Mouse (Mus musculus) heart, adult 2 months (tissue): Measurements from ENCODE around the gene Mrpl41. TPM values are rescaled to one million over a fixed set of nuclear protein-coding genes. Genes with fewer than 3 reads are reported as not detected.
"Not testable (repeated sequence)": the region's sequence is repeated elsewhere in the genome, so short reads cannot be mapped to it uniquely, and the experiment has no call there.

Source experiments
- DNase-seq, 2 experiments: peaks; one replicate each; pipeline ENCODE4 v3.0.0; 2021
- H3K27ac ChIP-seq: fragments of 200-600 bp; 2 replicates; pipeline ENCODE4 v1.8.1; 2022
- H3K27me3 ChIP-seq: fragments of 200-500 bp; 2 replicates; pipeline ENCODE4 v1.6.1; 2012; ENCODE audit warnings: mild to moderate bottlenecking, low read length, inconsistent platforms, mixed read lengths; ENCODE audit not compliant: control insufficient read depth, insufficient read depth
- H3K36me3 ChIP-seq: fragments of 200-500 bp; 2 replicates; pipeline ENCODE4 v1.6.1; 2012; ENCODE audit warnings: low read length, inconsistent platforms; ENCODE audit not compliant: control insufficient read depth, insufficient read depth
- H3K4me1 ChIP-seq: fragments of 200-500 bp; 2 replicates; pipeline ENCODE4 v1.6.1; 2011; ENCODE audit warnings: low read length; ENCODE audit not compliant: control insufficient read depth, insufficient read depth
- H3K4me3 ChIP-seq: fragments of 200-600 bp; 2 replicates; pipeline ENCODE4 v1.8.1; 2022
- H3K79me2 ChIP-seq: fragments of 200-500 bp; replicated peaks from 2 replicates; pipeline ENCODE4 v1.6.1; 2012; ENCODE audit warnings: mild to moderate bottlenecking, inconsistent platforms, low read length, moderate library complexity, mixed read lengths; ENCODE audit not compliant: control insufficient read depth, insufficient read depth
- H3K9ac ChIP-seq: fragments of 200-500 bp; 2 replicates; pipeline ENCODE4 v1.6.1; 2012; ENCODE audit warnings: low read depth, mild to moderate bottlenecking, control low read depth, inconsistent platforms, low read length, mixed read lengths
- CTCF ChIP-seq: fragments of 200-600 bp; IDR thresholded peaks from 2 replicates; pipeline ENCODE4 v1.8.1; 2022; ENCODE audit warnings: antibody characterized with exemption, mild to moderate bottlenecking, moderate library complexity
- EP300 ChIP-seq: fragments of 200-500 bp; IDR thresholded peaks from 2 replicates; pipeline ENCODE4 v1.6.1; 2011; ENCODE audit warnings: low read depth, low read length, control low read depth; ENCODE audit not compliant: insufficient read depth
- POLR2A ChIP-seq: fragments of 200-500 bp; IDR thresholded peaks from 2 replicates; pipeline ENCODE4 v1.6.1; 2011; ENCODE audit warnings: mild to moderate bottlenecking, low read depth, low read length, control low read depth; ENCODE audit not compliant: insufficient read depth
- WGBS: fragments of 180-500 bp; shearing (Covaris S2); methylation state at CpG from one replicate; pipeline ENCODE4 v1.1.7; 2018; 5-methylcytosine and 5-hydroxymethylcytosine counted together
- intact Hi-C: fragments of 180-260 bp; cut with DNase I; formaldehyde crosslinking; loops from one replicate; pipeline ENCODE4 v1.15.1; 2025
- polyA plus RNA-seq: library from polyadenylated mRNA; depleted of rRNA; stranded (reverse); fragments of >200 nt; gene quantifications from 2 replicates; pipeline ENCODE4 v1.2.3, GENCODE M21; 2012
- total RNA-seq, 2 experiments: library from RNA; stranded (reverse); gene quantifications; 2 replicates each; pipeline ENCODE4 v1.2.3; 2021

Mrpl41 gene
- total and polyA plus RNA-seq, 3 experiments: 80.9 to 97.0 (median 82.0) TPM

GRCm38 (mm10) chr2:25000544-25001235 lies 25.8 kb upstream of the Mrpl41 start:
- 68% methylated on average over 3 of the region's 3 CpGs for WGBS
- DNase-seq: no peak

GRCm38 (mm10) chr2:24996471-24996870 lies 21.6 kb upstream of the Mrpl41 start:
- Histone ChIP-seq H3K27me3 (no peaks in the 10 kb centered on the region), H3K79me2 (no peaks in the 10 kb centered on the region), H3K36me3 (no peaks in the 10 kb centered on the region), H3K4me3 (no peak overlapping the region), H3K4me1 (no peaks in the 10 kb centered on the region), H3K27ac (no peak overlapping the region), H3K9ac (no peak overlapping the region)
- TF ChIP-seq CTCF (no peak), POLR2A (no peak), EP300 (no peak)
- 95% methylated on average over 2 of the region's 2 CpGs for WGBS
- intact Hi-C loops: no loop called here
- no peak for DNase-seq

More at GRCm38 (mm10) chr2:25000544-25001235, 25.8 kb upstream of the Mrpl41 start:
- no peaks in the 10 kb centered on the region for H3K36me3 ChIP-seq
- TF ChIP-seq POLR2A (no peak), CTCF (peak; percentile 75)
- H3K9ac ChIP-seq: no peak overlapping the region
- no peak overlapping the region for H3K27ac ChIP-seq
- no peak overlapping the region for H3K4me3 ChIP-seq
- no peaks in the 10 kb centered on the region for H3K4me1 ChIP-seq
- H3K79me2 ChIP-seq: no peaks in the 10 kb centered on the region
- no peaks in the 10 kb centered on the region for H3K27me3 ChIP-seq
- intact Hi-C loops: no loop called here

GRCm38 (mm10) chr2:24995332-24995731 lies 20.4 kb upstream of the Mrpl41 start:
- H3K4me1 ChIP-seq: no peaks in the 10 kb centered on the region
- H3K4me3 ChIP-seq: no peak overlapping the region
- no peaks in the 10 kb centered on the region for H3K36me3 ChIP-seq
- no peak for DNase-seq
- no peaks in the 10 kb centered on the region for H3K79me2 ChIP-seq
- intact Hi-C loops: no loop called here
- 83% methylated on average over 6 of the region's 6 CpGs for WGBS
- TF ChIP-seq EP300: no peak
- TF ChIP-seq CTCF: no peak
- no peak for TF ChIP-seq POLR2A
- H3K9ac ChIP-seq: no peak overlapping the region
- no peaks in the 10 kb centered on the region for H3K27me3 ChIP-seq
- no peak overlapping the region for H3K27ac ChIP-seq

- DNase-seq: no peak
- H3K79me2 ChIP-seq: no peaks in the 10 kb centered on the region
- TF ChIP-seq POLR2A (no peak), EP300 (no peak), CTCF (no peak)
- H3K36me3 ChIP-seq: no peaks in the 10 kb centered on the region
- intact Hi-C loops: no loop called here
- no peak overlapping the region for H3K9ac ChIP-seq
- H3K27ac ChIP-seq: no peak overlapping the region
- no peak overlapping the region for H3K4me3 ChIP-seq
- H3K27me3 ChIP-seq: no peaks in the 10 kb centered on the region
- no peaks in the 10 kb centered on the region for H3K4me1 ChIP-seq
- 50% methylated on average over 2 of the region's 2 CpGs for WGBS
Observed at GRCm38 (mm10) chr2:24987762-24988161, 12.9 kb upstream of the Mrpl41 start.

GRCm38 (mm10) chr2:24976960-24977359 lies 2.1 kb upstream of the Mrpl41 start:
- Histone ChIP-seq H3K27ac (no peak overlapping the region), H3K4me3 (no peak overlapping the region), H3K27me3 (no peaks in the 10 kb centered on the region), H3K36me3 (no peaks in the 10 kb centered on the region; the same call in 1 of the 2 replicates), H3K79me2 (no peaks in the 10 kb centered on the region), H3K9ac (no peak overlapping the region), H3K4me1 (peaks cover 4% of the 10 kb centered on the region)
- TF ChIP-seq CTCF (no peak), EP300 (no peak), POLR2A (no peak)
- WGBS: 92% methylated on average over 5 of the region's 5 CpGs
- intact Hi-C loops: no loop called here
- no peak for DNase-seq

GRCm38 (mm10) chr2:24975704-24976297 lies 903 bp upstream of the Mrpl41 start, which contains the start of gene Pnpla7:
Pnpla7 (plus strand) TSS chr2:24976033.
- TF ChIP-seq POLR2A: no peak; the same call in none of the 2 replicates
- TF ChIP-seq EP300: 0 out of 2 replicates have a peak, but pooled peaks have one; percentile 24
- no peak for TF ChIP-seq CTCF

GRCm38 (mm10) chr2:24974452-24974851 lies 446 bp downstream of the Mrpl41 start:
- intact Hi-C loops: loop anchor here (5.0 kb wide), 1 partner anchor 37 kb away; the partner anchor contains the start of gene Arrdc1
- not testable (repeated sequence) for H3K27me3 ChIP-seq, H3K36me3 ChIP-seq, H3K4me1 ChIP-seq, H3K79me2 ChIP-seq, DNase-seq
- Histone ChIP-seq H3K9ac (peak overlapping the region; percentile 89), H3K27ac (peak overlapping the region; percentile 91), H3K4me3 (peak overlapping the region; percentile 76)
- under 1% methylated on average over 17 of the region's 17 CpGs for WGBS

More at GRCm38 (mm10) chr2:24975704-24976297, 903 bp upstream of the Mrpl41 start, which contains the start of gene Pnpla7:
- Histone ChIP-seq H3K27me3 (no peaks in the 10 kb centered on the region), H3K79me2 (no peaks in the 10 kb centered on the region), H3K36me3 (no peaks in the 10 kb centered on the region; the same call in 1 of the 2 replicates), H3K27ac (peak within 1 kb of the TSS; percentile 91), H3K9ac (peak within 1 kb of the TSS; percentile 75), H3K4me1 (peaks cover 4% of the 10 kb centered on the region), H3K4me3 (peak within 1 kb of the TSS; percentile 76)
- intact Hi-C loops: no loop called here
- WGBS: under 1% methylated on average over 16 of the region's 16 CpGs
- peak; percentile 78 to 88 for DNase-seq
